Mouse (Mus musculus): Measurements from ENCODE around the gene Vsig2.

The Vsig2 gene

DNA sequence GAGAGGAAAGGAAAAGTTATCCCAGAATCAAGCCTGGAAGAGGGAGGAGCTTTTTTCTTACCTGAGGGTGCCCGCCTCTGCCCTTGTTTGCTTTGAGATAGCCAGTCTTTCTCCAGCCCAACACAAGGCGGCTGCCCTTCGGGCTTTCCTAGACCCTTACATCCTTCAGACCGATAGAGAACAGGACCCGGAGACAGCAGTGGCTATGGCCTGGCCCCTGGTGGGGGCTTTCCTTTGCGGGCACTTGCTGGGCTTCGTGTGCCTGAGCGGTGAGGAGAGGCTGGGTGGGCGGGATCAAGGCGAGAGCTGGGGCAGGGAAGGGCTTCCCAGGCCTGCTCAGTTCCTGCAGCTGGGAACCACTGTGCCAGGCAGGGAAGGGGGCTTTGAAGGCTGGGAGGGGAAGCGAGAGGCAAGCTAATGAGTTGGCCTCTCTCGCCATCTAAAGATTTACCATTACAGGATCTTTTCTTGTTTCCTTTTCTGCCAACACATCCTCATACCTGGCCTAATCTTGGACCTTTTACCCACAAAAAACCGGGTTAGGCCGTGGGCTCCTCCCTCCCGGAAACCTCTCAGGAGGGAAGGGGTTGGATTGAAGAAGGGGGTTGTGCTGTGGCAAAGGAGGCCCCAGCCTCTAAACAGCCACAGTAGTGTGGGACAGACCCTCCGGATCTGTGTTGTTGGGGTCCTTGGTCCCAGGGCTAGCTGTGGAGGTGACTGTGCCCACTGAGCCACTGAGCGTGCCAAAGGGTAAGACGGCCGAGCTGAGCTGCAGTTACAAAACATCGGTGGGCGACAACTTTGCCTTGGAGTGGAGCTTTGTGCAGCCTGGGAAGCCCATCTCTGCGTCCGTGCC lies at the start of gene Vsig2:
Gene Vsig2, plus strand, starts transcription at position 86 of the 856 bp plus-strand sequence.
- no peak for DNase-seq (ENCODE audit: low spot score)

DNA sequence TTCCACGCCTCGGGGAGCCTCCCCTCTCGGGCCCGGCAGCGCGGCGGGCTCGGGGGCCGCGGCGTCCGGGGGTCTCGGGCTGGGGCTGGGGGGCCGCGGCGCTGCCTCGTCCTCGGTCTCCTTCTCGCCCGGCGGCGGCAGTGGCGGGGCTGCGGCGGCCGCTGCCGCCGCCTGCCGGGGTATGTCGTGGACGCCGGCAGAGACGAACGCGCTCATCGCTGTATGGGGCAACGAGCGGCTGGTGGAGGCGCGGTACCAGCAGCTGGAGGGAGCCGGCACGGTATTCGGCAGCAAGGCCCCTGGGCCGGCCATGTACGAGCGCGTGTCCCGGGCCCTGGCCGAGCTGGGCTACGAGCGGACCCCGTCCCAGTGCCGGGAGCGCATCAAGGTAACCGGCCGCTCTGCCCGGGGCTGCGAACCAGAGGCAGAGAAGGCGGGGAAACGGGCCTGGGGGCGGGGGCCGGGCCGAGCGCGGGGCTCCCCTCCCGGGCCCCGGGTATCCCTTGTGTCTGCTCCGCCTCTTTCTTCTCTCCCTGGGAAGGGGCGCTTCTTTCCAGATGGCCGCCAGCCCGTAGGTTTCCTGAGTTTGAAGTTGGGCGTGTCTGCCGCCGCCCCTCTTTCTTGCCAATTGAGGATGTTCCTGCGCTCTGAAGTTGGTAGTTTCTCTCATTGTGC lies 49.5 kb upstream of the Vsig2 start:
- DNase-seq (ENCODE audit: low spot score): peak; percentile 67

DNA sequence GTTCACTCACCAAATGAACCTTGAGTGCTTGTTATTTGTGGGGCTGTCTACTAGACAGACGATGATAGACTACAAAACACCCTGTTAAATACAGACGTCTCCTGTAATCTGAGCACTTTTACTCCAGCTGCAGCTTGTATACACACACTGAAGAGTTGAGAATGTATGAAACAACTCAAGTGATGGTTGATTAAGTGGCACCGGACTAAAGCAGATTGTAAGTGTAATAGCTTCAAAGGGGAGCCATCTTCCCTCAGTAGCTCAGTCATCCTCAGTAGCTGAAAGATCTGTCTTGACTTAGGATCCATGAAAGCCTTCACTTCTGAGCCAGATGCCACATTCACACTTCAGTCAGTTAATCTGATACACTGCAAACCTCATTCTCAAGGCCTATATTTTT lies 43.3 kb upstream of the Vsig2 start:
- no peak for DNase-seq (ENCODE audit: low spot score)

DNA sequence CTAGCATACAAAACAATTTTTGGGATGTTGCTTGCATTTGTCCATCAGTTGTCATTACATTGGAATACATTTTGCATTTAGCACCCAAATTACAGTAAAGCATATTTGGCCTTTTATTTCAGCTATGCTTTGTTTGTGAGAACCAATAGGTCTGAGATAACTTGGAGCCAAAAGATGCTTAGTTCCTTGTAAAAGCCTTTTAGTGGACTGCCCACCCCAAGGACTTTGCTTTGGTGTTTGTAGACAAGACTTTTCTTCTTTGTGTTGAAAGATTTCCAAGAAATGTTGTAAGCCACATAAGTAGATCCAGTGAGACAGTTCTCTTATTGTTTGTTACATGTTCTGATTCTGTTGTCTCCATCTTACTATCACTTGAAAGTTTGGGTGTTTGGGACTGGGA lies 42.7 kb upstream of the Vsig2 start:
- DNase-seq (ENCODE audit: low spot score): no peak

DNA sequence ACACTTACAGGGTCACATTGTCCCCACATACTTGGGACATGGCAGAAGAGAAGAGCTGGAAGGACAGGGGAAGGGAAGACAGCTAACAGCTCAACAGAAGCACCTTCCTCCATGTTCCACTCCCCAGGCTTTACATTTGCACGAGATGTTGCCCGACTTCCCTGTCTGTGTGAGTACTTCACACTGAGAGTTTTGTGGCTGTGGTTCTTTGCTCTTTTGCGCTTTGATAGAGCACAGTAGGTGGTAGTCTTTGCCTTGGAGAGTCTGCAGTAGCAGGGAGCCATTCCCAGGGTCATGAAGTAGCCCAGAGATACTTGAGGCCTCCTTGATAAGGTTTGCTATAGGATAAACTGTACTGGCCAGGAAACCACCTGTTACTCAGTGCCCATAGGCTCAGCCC lies 38.9 kb upstream of the Vsig2 start:
- no peak for DNase-seq (ENCODE audit: low spot score)

DNA sequence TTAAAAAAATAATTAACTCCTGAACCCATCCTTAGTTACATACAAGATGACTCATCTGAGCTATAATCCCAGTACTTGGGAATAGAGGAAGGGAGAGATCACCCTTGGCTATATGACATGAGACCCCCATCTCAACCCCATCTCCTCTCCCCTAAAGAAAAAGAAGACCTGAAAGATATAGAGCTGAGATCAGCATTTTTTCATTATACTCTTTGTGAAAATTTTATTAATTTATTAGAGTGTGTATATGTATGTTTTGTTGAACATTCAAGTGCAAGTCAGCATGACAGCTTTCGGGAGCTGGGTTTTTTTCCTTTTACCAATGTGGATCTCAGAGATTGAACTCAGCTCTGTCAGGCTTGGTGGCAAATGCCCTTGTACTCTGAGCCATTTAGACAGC lies 37.9 kb upstream of the Vsig2 start:
- no peak for DNase-seq (ENCODE audit: low spot score)

DNA sequence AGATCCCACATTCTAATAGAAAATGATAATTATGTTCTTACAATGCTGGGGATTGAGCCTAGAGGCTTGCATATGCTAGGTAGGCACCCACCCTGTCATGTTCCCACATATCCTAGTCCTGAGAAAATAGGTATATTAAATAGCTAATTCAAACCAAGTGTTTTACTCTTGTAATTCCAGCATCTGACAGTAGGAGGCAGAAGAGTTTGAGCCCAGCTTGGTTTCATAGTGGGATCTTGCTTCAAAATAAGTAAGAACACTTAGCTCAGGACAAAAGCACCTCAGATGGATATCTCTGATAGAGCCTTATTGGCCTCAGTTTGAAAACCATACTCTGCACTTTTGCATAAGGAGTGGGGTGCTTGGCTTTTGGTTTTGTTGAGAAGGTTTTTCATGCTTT lies 34.7 kb upstream of the Vsig2 start:
- no peak for DNase-seq (ENCODE audit: low spot score)

DNA sequence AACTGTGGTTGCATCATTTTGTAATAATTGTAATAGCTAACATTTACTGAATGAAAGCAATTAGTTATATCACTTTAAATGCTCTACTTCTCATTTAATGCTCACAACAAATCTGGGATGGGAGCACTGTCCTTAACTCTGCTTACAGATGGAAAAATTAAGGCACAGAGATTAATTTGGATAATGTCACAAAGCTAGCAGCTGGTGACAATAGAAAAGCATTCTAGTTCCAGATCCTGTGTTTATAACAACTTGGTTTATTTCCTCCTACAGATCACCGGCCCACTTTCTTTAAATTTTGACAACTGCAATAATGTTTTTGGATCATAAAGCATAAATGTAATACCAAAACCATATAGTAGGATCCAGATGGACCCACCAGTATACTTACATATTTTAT lies 33.0 kb upstream of the Vsig2 start:
- no peak for DNase-seq (ENCODE audit: low spot score)

DNA sequence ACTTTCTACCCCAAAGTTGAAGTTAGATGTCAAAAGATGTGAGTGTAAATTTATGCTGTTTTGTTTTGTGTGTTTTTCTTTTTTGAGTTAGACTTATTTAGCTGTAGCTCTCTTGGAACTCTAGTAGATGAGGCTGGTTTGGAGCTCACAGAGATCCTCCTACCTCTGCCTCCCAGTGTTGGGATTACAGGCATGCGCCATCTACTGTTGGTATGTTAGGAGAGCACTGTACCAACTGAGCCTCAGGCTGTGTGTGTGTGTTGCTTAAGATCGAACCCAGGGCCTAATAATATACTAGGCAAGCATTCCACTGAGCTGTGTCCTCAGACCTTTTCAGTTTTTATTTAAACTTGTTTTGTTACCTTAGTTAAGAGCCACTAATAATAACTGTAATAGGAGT lies 27.0 kb upstream of the Vsig2 start:
- no peak for DNase-seq (ENCODE audit: low spot score)

DNA sequence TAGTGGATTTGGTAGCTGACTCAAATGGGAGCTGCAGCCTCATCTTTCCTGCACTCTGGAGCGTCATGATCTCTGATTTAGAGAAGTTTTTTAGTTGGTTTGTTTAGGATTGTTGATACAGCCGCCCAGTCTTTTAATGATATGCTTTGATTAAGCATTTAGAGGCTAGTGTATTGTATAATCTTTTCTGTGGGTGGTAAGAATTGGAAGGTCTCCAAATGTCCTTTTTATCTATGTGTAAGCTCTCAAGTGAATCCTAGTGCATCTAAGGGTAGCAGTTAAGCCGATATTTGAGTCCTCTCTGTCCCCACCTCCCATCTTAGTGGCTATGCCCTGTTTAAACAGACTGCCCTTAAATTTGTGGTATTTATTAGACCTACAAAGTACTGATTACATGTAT lies 24.6 kb upstream of the Vsig2 start:
- no peak for DNase-seq (ENCODE audit: low spot score)

DNA sequence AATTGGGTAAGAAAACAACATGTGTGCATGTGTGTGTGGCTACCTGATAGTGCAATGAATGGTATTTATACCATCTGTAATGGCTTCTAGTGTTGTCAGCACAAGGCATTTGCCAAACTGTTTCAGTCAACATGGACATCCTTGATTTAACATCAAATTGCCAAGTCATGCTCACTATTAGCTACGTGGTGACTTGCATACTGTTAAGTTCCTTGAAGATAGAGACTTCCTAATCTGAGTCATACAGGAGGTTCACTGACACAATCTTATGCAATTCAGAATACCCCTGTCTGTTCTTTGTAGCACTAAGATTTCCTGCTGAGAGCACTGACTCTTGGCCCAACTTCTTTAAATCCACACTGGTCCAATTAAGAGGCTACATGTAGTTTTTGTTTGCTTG lies 21.6 kb upstream of the Vsig2 start:
- no peak for DNase-seq (ENCODE audit: low spot score)

DNA sequence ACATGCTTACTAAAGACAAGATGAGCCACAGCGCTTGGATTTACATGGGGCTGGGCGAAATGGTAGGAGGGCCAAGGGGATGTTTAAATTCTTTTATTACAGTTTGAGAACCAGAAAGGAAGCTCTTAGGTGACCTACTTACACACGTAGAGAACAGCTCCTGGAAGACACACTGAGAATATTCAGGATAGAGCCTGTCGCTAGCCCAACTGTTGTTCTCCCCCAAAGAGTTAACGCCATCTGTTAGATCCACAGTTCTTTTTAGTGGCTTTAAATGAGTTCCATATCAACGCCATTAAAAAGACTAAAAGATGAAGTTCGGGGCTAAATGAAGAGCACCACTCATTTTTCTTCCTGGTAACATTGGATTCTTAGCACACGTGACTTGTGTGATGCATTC lies 20.1 kb upstream of the Vsig2 start:
- no peak for DNase-seq (ENCODE audit: low spot score)

DNA sequence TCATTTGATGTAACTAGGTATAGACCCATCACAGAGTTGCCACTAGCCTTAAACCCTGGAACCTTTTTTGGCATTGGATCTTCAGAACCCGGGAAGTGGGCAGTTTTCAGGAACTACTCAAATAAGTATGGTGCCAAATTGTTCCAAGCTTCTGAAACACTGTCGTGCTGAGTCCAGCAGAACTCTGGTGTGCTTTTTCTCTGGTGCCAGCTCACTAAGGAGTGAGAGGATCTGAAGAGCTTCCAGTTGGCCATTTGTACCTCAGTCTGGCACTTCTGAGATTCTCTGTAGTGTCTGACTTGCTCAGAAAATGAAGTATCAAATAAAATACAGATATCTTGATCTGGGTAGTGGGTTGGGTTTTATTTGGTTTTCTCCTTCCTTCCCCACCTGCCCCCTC lies 19.1 kb upstream of the Vsig2 start:
- DNase-seq (ENCODE audit: low spot score): no peak

DNA sequence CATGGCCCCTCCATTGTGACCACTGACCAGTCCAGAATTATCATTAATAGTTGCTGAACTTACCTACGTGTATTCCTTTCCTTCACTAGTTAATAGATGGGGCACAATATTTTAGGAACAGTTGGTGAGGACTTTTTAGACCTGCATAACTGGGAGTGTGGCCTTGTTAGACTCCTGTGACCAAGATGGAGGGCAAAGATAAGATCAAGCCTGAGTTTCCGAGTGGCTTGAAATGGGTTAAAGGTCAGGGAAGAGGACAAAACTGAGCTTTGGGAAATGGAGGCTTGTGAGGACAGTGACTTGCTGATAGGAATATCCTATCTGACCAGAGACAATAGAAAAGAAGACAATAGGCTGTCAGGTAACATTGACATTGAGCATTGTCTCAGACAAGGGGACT lies 13.6 kb upstream of the Vsig2 start:
- no peak for DNase-seq (ENCODE audit: low spot score)

DNA sequence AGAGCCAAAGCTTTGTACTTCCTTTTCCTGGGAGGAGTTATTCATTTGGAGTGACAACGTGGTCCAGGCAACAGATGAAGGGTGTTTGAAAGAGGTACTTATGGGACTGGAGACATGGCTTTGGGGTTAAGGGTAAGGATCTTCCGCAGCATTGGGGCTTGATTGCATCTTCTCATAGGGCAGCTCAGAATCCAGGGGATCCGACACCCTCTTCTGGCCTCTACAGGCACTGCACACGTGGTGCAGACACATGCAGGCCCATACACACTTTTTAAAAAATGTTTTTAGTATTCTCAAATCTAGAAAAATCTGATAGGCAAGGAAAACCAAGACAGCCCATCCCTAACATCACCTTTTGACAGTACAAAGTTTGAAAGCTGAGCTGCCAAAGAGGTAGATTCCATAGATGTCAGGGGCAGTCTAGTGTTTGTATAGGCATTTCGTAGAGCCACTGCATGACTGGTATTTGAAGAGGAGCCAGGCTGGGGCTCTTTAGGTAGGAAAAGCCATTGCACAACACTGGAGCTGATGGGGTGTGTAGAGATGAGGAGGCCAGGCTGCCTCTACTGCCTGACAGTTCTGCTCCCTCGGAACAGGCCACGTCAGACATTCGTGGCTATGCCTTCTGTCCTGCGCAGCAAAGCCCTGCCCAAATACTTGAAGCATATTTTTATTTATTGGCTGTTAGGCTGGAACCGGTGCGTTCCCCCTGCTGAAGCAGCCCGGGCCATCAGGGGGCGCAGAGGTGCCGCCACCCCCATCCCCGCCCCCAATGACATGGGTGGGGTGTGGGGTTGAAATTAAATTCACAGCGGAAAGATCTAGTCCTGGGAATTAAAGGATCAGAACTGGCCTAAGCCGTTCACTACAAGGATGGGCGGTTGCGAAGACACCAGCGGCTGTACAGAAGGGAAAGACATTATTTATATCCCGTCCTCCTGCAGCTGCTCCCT lies 12.3 kb upstream of the Vsig2 start:
- DNase-seq (ENCODE audit: low spot score): no peak

DNA sequence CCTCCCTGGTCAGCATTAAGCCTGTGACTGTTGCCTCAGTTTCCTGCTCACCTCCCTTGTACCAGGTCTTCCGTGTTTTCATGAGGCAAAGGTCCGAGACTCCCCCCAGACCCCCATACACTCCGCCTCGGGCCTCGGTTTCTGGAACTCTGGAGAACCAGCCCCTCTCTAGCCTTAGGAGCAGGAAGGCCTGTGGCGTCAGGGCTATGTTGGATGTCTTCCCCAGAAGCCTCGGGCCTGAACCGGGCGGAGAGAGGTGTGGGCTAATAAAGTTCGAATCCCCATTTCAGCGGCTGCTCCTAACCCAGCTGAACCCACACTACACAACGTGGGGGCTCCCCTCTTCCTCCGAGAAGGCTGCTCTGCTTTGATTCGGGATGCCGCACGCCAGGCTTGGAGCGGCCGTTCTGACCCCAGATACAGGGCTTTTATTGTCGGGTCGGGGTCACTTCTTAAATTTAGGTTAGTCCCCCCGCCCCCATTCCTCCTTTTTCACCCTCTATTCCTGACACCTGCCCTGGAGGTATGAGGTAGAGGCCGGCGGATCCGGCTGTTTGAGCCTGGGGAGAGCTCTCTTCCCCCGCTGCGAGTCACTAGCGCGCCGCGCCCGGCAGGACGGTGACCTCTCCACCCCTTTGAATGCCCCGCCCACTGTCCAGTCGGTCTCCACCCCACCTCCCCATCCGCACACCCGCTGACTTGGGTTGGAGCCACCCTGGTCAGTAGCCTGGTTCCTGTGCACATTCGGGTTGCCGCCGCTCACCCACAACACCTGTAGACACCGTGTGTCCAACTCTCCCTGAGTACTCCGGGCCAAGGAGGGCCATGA lies 11.4 kb upstream of the Vsig2 start, which contains the start of gene Esam:
Gene Esam, plus strand, starts transcription at position 683 of the 829 bp plus-strand sequence.
- DNase-seq (ENCODE audit: low spot score): peak; percentile 68

DNA sequence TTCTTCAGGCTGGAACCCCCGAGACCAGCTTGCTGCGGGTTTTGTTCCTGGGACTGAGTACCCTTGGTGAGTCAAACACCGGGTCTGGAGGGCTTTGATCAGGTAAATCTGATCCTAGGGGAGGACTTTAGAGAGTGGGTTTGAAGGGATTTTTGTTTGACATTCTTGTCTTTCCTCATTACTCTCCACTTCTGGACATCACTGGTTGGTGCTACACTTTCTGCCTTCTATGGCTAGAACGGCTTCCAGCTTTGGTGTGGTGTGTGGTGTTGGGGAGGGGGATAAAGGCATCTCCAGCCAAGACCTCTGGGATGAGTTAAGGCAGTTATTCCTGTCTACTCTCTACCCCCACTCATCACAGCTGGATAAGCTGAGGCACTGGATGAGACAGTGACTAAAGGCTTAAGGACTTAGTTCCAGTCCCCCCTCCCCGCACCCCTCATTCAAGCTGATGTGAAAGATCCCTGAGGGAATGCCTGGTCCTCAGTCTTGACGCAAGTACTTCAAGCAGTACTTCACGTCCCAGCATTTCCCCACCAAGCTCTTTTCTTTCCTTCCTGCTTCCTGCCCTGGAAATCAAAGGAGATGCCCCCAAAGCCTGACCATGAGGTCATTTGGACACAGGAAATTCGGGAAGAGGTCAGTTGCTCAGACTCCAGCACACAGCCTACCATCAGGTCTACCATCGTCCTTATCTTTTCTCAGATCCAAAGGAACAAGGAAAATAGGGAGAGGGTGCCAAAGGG lies 10.7 kb upstream of the Vsig2 start:
- no peak for DNase-seq (ENCODE audit: low spot score)

DNA sequence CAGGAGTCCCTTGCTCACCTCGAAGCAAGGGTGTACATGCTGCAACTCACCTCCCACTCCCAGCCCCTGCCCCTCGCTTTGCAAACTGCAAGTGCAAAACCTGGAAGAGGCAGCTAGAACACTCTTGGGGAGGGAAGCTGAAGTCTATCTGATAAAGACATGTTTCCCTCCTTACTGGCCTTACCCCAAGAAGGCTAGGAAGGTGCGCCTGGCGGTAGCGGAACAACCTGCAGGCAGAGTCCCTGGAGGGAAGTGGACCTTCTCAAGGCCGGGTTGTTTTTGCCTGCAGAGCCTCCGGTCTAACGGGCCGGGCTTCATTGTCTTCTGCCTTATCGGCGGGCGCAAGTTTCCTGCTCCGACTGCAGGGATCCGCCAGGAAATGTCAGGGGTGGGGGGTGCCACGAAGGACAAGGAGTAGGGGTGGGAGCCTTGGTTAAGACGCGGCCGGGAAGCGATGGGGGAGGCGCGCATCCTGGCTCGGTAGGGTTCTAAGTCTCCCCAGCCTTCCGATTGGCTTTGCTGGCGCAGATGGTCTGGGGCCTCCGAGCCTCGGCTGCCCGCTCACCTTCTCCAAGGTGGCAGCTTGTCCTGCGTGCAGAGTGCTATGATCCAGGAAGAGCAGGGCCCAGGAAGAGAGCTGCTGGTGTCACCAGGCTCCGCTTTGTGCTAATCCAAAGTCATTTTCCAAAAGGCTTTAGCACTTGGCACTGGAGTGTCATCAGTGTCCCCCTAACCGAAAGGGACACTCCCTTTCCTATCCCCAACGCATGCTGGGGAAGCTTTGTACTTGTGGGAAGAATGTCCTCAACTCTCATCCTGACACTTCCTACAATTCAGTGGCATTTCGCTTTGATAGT lies 8.8 kb upstream of the Vsig2 start:
- DNase-seq (ENCODE audit: low spot score): peak; percentile 57

DNA sequence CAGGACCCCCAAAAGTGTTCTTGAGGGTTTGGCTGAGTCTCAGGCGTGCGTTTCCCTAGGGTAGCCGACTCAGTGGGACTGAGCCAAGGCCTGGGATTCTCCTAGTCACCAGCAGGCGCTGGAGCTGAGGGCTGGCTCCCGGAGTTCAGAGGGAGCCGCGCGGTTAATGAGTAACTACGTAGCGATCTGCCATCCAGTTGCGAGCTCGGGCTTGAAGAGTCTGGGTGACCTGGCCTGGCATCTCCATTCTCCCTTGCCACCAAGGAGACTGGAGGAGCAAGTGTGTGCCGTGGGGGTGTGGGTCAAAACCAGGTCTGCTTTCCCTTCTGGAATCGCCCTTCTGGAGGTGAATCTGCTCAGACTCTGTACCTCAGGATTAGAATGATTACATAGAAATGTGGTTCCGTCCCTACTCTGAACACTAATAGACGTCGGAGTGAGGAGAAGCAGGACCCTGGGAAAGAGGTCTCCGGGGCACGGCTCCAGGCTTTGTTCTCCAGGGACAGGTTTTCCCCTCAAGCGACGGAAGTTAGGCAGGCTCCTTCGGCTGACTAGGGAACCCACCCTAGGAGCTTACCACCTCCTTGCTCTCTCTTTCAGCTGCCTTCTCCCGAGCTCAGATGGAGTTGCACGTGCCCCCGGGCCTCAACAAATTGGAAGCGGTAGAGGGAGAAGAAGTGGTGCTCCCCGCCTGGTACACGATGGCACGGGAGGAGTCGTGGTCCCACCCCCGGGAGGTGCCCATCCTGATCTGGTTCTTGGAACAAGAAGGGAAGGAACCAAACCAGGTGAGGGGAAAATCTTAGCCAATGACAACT lies 8.0 kb upstream of the Vsig2 start:
- DNase-seq (ENCODE audit: low spot score): peak; percentile 79
